Mouse (Mus musculus) left cerebral cortex, postnatal 25 days (tissue): ENCODE data around the gene Pla2g7. TPM values are rescaled to one million over a fixed set of nuclear protein-coding genes. Genes with fewer than 3 reads are reported as not detected.
A peak's percentile ranks its signal among the peaks of the same experiment; 100 is the strongest.
"Not testable (repeated sequence)": the region's sequence is repeated elsewhere in the genome, so short reads cannot be mapped to it uniquely, and the experiment has no call there.

Experiments
- DNase-seq, 2 experiments: peaks; one replicate each; pipeline ENCODE4 v3.0.0; 2022; ENCODE audit warnings: low spot score in 2 of 2, mixed read lengths in 1 of 2
- intact Hi-C: fragments of 180-260 bp; cut with DNase I; formaldehyde crosslinking; loops from one replicate; pipeline ENCODE4 v1.15.1; 2025
- total RNA-seq, 2 experiments: library from RNA; stranded (reverse); gene quantifications; 2 replicates each; pipeline ENCODE4 v1.2.3; 2021

The Pla2g7 gene
- 10 to 100 TPM; 76.0 to 79.6 TPM for total RNA-seq

DNA sequence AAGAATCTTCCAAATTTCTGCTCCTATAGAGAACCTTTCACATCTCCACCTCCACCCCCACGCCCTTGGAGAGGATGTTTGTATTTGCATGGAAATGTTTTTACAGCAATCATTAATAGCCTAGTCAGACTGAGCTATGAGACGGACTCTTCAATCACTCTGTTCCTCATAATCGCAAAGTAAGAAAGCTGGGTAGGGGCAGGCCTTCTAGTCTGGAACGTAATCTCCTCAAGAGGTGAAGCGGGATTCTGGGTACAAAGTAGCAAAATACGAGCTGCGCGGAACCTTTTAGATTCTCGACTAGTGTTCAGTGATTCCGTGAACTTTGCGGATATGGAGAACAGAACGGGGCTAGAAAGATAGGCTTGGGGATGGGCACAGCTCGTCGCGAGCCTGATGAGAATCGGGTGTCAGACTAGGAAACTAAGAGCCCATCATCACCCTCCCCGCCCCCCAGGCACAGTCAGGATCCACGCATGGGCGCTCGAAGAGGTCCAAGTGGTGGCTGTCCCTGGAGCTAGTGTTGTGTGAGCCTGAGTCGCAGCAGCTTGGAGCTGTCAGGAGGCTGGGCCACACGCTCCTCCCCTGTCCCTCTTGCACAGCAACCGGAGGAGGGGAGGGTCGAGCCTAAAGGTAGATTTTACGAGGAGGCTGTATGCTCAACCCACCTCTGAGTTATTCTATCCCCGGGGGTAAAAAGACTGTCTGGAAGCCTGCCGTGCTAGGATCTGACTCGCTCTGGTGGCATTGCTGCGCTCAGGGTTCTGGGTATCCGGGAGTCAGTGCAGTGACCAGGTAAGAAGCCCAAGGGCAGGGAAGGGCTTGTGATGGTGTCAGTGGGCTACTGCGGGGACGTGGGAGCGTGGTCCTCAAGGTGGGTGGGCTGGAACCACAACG is at the start of gene Pla2g7:
Pla2g7 (plus strand) TSS at position 107 of the 897 bp plus-strand sequence.
- intact Hi-C loops = no loop called here
- DNase-seq = peak; percentile 55 to 58

DNA sequence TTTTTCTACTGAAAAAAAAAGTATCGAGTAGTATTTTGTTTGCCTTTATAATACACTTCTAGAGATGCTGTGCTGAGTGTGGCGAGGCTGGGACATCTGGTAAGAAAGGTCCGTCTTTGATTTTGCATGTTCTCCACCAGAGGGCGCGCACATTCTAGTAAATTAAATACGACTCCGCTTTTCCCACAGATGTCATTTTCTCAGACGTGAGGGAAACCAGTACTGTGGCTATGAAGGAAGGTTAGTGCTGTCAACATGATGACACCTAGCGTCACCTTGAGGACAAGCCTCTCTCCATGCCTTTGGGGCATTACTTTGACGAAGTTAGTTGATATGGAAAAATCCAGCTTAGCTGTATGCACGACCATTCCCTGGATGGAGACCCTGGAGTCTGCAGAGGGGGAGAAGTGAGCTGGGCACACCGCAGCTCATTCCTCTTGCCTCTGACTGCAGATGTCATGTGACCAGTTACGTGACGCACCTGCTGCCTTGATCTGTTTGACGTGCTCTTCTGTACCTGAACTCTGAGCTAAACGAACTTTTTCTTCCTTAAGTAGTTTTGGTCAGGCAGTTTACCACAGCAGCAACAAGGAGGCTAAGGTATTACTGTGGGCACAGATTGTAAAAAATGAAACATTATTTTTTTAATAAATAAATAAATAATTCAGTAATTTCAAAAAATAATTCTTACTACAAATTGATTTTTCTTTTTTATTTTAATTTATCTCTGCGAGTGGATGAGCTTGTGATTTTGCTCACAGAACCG is 49.1 kb upstream of the Pla2g7 start:
- peak; percentile 61 to 72 for DNase-seq
- intact Hi-C loops = loop anchor here (1.0 kb wide), 2 partner anchors 87 to 92 kb away; no protein-coding TSS in a partner anchor

DNA sequence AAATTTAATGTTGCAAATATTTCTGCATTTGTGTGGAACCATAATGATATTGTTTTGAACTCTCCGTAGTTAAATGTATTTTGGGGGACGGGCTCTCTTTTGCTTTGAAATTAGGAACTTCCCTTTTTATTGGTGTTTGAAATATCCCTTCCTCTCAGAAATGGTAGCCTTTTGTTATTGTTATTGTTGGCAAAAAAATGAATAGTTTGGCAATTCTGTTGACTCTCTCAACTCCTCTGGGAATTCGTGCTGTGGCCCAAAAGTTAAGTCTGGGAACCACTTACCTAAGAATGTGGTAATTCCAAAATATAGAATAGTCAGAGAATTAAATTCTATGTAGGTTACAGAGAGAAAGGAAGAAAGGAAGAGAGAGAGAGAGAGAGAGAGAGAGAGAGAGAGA is 47.7 kb upstream of the Pla2g7 start:
- intact Hi-C loops = no loop called here
- DNase-seq = no peak

DNA sequence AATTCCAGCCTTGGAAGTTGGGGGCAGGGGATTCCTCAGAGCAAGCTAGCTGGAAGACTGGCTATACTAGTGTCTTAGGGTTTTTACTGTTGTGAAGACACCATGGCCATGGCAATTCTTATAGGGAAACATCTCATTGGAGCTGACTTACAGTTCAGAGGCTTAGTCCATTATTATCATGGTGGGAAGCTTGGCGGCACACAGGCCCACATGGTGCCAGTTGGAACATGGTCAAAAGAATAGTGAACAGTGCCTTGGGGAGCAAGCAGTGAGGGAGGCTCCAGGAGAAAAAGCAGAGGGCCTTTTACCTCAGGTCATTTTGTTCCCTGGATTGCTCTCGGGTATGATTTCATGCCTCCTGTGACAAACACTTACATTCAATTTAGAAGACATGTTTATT is 37.4 kb upstream of the Pla2g7 start:
- DNase-seq = no peak
- intact Hi-C loops = no loop called here

DNA sequence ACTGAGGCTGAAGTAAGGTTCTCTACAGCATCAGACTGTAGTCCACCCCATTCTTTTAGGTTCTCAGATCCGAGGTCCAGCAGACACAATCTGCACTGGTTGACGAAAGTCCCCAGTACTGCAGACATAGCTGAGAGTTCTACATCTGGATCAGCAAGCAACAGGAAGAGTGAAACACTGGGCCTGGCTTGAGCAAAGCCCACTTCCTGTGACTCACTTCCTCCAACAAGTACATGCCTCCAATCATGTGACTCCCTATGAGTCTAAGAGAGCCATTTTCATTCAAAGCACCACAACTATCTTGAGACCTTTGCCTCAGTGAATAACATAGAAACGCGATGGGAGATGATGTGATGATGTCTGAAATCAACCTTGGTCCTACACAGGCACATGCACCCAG is 36.7 kb upstream of the Pla2g7 start:
- intact Hi-C loops = no loop called here
- no peak for DNase-seq

DNA sequence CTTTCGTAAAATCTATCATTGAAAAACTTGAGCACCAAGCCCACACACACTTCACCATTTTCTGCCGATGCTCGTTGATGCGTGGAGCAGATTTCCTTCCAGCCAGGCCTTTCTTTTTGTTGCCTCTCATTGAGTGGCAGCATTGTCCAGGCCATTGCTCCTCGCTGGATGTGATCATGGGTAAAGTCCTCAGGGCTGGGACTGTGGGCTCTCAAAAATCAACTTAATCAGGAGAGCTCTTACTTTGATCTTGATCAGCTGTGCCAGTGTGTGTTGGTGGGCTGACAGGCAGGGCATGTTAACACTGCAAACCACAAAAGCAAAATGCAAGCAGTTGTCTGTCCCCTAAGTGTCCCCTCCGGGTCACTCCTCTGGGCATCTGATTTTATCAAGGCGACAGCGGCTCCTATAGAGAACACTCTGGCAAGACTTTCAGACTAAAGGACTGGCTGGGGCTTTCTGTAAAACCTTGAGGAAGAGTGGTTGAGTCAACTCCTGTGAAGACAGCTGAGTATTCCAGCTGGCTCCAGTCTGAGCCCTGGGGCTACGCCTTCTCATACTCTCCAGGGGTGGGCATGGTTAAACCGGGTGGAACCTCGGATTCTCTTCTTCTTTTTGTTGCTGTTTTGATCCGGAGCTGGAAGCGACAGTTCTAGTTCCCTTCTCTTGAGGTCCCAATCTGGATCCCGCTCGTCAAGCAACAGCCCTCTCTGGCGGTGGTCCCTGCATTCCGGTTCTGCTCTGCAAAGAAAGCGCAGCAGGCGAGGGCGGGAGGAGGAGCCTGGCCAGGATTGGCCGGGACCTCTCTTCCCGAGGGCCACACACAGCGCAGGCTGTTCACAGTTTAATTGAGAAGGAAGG is 33.3 kb upstream of the Pla2g7 start:
- intact Hi-C loops = no loop called here
- peak in 1 of 2 experiments; percentile 27 for DNase-seq

DNA sequence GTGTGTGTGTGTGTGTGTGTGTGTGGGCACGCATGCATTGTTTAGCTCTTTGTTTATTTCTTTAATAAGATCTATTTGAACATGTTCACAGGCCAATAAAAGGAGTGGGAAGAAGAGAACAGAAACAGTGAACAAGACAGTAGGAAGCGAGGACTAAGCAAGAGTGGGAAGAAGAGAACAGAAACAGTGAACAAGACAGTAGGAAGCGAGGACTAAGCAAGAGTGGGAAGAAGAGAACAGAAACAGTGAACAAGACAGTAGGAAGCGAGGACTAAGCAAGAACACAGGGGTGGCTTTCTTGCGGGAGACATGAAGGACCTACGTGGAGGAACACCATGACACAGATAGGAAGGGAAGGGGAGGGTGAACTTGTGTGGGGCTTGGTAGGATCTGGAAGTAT is 31.1 kb upstream of the Pla2g7 start:
- DNase-seq, intact Hi-C loops: not testable (repeated sequence)

DNA sequence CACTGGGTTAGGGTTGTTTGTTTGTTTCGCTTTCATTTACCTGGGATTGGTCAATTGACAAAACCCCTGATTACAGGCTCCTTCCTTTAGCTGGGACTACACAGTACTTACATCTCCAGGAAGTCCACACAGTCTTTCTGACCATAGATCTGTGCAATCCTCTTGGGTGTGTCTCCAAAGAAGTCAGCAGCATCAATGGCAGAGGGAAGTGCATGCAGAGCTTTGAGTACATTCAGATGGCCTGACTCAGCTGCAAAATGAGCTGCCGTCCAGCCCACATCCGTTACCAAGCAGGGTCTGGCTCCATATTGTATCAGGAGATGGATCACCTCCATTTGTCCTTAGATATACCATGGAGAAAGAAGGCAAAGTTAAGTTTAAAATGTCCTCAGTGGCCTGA is 29.1 kb upstream of the Pla2g7 start:
- intact Hi-C loops = no loop called here
- DNase-seq = no peak

DNA sequence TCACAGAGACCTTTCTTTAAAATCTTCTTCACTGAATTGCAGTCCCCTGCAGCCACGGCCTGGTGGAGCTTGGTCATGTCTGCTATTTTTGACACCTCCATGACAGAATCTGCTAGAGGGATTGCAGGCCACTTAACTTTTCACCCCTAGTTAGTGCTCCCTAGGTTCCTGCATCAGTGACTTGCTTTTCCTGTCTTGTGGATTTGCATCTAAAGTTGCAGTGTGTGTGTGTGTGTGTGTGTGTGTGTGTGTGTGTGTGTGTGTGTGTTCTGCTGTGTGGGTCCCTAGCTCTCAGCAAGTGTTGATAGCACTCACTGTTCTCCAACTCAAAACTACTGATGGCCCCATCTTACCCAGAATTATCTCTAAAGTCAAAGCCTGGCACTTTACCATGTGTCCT is 24.4 kb upstream of the Pla2g7 start, which contains the start of gene Ankrd66:
Ankrd66 (minus strand) TSS at position 101 of the 400 bp plus-strand sequence.
- DNase-seq = no peak

DNA sequence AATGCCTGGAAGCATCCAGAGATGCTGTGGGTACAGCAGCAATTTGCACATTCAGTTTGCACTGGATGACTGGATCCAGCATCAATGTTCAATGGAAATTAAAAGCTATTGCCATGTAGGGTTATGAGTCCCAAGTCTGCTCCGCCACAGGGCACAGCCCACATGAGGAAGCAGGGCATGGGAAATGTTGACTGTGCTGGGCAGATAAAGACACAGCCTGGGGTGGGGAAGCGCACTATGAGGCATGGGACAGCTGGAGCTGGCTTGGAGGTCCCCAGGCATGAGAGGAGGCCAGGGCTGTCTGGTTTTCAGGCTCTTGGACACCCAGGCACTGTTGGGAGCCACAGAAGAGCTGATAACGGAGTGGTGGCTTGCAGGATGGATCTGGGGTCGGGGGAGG is 23.9 kb upstream of the Pla2g7 start:
- intact Hi-C loops = no loop called here

More for the DNA sequence above, 24.4 kb upstream of the Pla2g7 start, which contains the start of gene Ankrd66:
- intact Hi-C loops = no loop called here

DNA sequence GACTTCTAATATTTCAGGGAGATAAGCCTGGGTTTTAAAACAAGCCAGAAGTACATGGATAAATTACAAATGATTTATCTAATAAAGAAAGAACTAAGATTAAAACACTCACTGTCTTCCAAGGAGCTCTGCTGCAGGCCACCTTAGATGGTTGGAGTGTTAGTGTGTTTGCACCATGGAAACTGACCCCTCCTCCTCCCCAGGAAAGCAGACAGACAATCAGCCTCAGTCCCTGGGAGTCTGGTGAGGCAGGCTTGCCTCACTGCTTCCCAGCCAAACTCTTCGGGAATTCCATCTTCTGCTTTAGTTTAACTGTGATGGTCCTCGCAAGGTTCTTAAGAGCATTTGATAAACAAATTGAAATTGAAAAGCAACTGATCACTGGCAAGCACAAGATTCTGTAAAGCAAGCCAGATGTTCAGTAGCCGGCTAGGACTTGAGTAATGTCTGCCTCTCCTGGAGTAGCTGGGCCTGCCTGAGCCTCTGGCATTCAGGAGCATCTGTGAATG is 16.7 kb upstream of the Pla2g7 start:
- DNase-seq = no peak
- intact Hi-C loops = no loop called here

More for the DNA sequence above, 23.9 kb upstream of the Pla2g7 start:
- no peak for DNase-seq

DNA sequence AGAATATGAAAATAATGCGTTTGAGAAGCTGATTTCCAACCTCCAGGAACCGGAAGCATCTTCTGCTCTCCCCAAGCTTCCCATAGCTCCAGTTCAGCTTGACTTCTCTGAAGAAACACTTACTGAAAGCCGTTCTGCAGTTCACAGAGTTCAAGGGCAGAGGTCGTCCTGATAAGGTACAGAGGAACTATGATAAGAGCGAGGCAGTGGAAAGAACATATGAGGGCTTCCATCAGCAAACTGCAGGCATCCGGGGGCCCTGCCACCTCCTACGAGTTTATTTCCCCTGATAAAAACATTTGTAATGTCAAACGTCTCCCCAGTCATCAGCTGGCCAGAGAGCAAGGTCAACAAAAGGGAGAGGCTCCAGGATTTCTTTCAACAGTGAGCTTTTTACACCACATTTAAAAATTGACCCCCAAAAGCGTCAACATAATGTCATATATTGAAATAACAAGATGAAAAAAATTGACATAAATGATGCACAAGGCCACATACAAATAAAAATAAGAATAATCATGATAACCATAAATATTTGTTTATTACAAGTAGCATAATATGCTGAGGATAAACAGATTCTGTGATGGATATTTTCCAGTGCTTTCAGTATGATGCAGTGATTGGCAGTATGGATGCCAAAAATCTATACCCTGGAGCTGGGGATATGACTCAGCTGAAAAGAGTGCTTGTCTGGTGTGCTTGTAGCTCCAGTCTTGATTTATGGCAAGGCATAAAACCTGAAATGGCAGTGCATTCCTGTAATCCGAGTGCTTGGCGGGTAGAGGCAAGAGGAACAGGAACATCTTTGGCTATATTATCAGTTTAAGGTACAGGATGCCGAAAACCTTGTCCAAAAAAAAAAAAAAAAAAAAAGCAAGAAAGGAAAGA is 13.1 kb upstream of the Pla2g7 start:
- no peak for DNase-seq
- intact Hi-C loops = no loop called here

DNA sequence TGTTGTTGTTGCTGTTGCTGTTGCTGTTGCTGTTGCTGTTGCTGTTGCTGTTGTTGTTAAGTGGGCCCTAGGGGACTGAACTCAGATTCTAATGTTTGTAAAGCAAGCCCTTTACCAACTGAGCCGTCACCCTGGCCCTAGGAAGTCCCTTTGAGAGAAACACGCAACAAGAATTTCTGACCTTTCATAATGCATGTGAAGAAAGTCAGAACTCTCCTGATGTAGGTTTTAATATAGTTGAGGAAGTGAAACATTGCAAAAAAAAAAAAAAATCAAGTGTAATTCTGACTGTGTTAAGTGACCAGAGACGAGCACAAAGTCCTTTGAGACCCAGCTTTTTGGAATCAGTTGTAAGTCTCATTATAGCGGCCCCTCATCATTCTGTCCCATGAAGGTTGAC is 10.8 kb upstream of the Pla2g7 start:
- DNase-seq = no peak
- intact Hi-C loops = no loop called here

DNA sequence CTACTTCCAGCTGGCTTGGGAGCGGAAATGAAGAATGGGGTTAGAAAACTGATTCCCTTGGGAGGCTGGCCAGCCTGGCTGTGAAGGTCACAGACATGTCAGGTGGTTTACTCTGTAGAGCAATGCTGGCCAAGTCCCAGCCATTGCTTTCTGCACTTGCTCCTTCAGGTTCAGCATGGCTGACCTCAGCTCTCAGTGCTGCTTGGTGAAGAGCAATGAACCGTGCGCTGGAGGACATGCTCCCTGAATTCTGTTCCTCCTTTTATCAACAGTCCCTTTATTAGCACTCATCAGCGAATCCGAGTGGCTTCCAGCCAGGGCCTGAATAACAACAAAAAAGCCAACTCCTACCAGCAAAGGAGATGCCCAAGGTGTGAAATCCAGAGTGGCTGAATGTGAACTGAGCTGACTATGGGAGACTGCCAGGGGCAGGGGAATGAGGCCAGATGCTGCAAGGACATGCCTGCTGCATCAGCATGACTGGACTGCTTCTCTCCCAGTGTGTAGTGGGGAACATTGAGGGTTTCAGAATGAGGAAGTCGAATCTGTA is 10.3 kb upstream of the Pla2g7 start:
- peak; percentile 44 to 65 for DNase-seq
- intact Hi-C loops = no loop called here

DNA sequence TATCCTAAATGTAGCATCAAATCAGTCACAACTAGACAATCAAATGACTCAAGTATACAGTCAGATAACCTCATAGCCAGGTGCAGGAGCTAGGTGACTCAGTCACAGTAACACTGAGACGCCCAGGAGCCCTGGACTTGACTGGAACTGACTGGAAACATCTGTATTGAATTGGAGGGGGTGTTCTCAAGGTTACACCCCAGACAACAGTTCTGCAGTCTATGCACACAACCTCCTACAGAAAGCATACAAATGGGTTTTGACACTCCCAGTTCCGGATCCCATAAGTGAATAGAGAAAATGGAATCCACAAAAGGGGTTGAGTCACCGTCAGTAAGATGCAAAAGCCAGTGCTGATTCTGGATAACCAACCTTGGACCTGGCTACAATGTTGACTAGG is 9.2 kb upstream of the Pla2g7 start:
- no peak for DNase-seq
- intact Hi-C loops = no loop called here

DNA sequence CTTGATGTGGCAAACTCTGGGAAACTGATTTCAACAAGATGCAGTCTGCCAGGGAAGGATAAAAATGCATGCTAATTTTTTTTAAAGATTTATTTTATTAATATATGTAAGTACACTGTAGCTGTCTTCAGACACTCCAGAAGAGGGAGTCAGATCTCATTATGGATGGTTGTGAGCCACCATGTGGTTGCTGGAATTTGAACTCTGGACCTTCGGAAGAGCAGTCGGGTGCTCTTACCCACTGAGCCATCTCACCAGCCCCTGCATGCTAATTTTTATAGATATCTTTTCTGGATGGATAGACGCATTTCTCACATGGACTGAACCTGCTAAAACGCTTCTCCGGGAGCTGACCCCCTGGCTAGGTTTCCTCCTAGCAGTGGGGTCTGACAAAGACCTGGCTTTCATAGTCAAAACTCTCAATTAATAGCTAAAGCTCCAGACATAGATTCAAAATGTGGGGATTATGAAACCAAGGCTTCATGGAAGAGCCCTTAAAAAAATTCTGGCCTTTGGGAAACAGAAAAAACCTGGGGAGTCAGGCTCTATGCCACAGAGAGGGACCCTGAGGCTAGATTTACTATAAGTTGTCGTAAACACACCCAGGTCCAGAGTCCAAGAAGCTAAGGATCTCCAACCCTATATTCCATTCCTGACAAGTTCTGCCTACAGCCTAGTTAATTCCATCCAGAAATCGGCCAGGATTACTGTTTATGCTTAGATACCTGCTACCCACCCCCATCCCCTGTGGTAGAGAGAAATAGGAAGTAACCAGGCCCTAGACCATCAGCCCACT is 4.5 kb upstream of the Pla2g7 start:
- intact Hi-C loops = no loop called here

DNA sequence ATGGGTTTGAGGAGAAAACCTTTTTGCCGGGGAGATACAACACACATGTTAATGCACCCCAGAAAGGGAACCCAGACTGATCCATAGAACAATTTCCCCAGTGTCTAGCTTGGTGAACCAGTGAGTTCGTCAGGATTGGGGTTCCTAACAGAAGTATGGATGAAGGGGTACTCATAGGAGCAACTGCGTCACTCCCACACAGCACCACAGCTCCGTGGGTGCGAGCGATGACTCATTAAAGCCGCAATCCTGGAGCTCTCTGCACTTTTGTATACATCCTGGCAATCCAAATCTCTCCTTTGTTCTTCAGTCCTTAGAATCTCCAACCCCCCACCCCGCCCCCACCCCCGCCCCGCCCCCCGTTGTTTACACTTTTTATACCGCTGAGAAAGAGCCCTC is 306 bp upstream of the Pla2g7 start:
- intact Hi-C loops = no loop called here
- DNase-seq = peak in 1 of 2 experiments; percentile 50

More for the DNA sequence above, 4.5 kb upstream of the Pla2g7 start:
- no peak for DNase-seq
